Mouse (Mus musculus) megakaryocyte, embryonic 14.5 days (primary cell): ENCODE measurements around the gene Smcr8.

Source experiments
- FLI1 ChIP-seq: IDR thresholded peaks from 2 replicates; pipeline ENCODE4 v1.6.1; 2012; ENCODE audit warnings: low read length, inconsistent platforms, mixed read lengths
- GATA1 ChIP-seq: IDR thresholded peaks from 3 replicates; pipeline ENCODE4 v1.6.1; 2012; ENCODE audit warnings: mixed read lengths, low read length, inconsistent platforms, borderline replicate concordance

- TF ChIP-seq GATA1 (no peak), FLI1 (no peak)
These were observed 5.2 kb upstream of the Smcr8 start for GRCm38 (mm10) chr11:60772161-60772560.
